ENCODE assay signal across 29 mouse cellular contexts in the genomic region with DNA sequence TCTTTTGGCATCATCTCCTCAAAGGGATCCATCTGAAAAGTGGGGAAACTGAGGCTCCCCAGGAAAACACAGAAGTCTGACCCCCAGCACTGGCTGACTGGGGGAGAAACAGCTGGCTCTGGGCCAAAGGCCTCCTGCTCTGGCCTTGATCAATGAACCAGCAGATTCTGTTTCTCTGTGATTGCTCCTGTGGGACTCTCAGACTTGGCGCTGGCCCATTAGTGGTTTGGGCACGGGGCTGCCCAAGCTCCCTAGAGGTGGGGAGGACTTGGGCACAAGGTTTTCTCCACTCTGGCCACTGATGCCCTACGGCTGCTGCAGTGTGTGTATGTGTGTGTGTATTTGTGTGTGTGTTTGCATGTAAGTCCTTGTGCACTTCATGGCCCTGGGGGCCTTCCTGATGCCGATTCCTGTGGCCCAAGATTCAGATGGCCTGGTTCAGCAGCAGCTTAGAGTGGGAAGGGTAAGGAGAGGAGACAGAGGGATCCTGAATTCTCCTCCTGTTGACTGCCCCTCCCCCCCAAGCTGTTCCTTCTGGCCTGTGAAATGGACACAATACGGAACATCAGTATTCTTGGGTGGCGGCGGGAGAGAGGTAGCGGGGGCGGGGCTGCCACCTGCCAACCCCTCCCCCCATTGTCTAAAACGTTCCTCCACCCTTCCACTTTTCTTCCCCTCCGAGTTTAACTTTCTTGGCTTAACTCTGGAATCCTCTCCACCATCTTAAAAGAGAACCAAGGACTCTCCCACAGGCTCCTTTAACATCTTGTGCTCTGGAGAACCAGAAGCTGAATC. TPM values are rescaled to one million over a fixed set of nuclear protein-coding genes. Genes with fewer than 3 reads are reported as not detected.
A peak's percentile ranks its signal among the peaks of the same experiment; 100 is the strongest.
DNase-seq lines count a peak whose midpoint lies in the region; TF ChIP-seq lines count a peak whose summit lies in the region.
"Had no signal": no experiment of that assay in that cellular context is flagged by ENCODE, and none has a peak within 500 bp of the region (broad histone marks: within the 10 kb centered on the region; RNA-seq: fewer than 3 reads in every experiment).

No protein-coding gene starts in this region.

- no peak for TF ChIP-seq CTCF in cerebellum, adult 2 months (IDR thresholded peaks at IDR 0.05; ENCODE audit: borderline replicate concordance, insufficient read depth, low read depth, low read length)
- TF ChIP-seq CTCF in layer of hippocampus, adult 2 months (conservative IDR thresholded peaks at IDR 0.05) = no peak
- no peak for TF ChIP-seq CTCF in CH12.LX (conservative IDR thresholded peaks at IDR 0.05 in 1 of 2, IDR thresholded peaks at IDR 0.05 in 1 of 2; ENCODE audit: low read depth in 2 of 2, low read length in 2 of 2)
- no peak for TF ChIP-seq CTCF in gastrocnemius, adult 2 months (IDR thresholded peaks at IDR 0.05)

- in situ Hi-C loops in CH12.LX (cut with MboI; ENCODE audit: low pct_ligation_motif_present, low pct_unique_long_range_greater_than_20kb, low sequenced_read_pairs) = loop anchor here (25.0 kb wide), 1 partner anchor 189 kb away; the partner anchor contains the start of genes Plbd2 and Slc8b1

- H3K4me2 ChIP-seq in CH12.LX (ENCODE audit: insufficient read depth, low read depth, poor library complexity, severe bottlenecking) = no peak overlapping the region
- H3K4me2 ChIP-seq: embryonic facial prominence, embryonic 12.5 days; forebrain, embryonic 12.5 days; hindbrain, embryonic 15.5 days; intestine, embryonic 15.5 days; liver, embryonic 15.5 days; lung, embryonic 15.5 days; neural tube, embryonic 13.5 days; stomach, embryonic 15.5 days had no signal

- intact Hi-C loops in gastrocnemius, adult 2 months (cut with DNase I) = no loop called here

- no peaks in the 10 kb centered on the region for H3K9me3 ChIP-seq in CH12.LX (replicated peaks; ENCODE audit: low read length)
- H3K9me3 ChIP-seq: embryonic facial prominence, embryonic 12.5 days; forebrain, embryonic 12.5 days; hindbrain, embryonic 15.5 days; intestine, embryonic 15.5 days; liver, embryonic 15.5 days; lung, embryonic 15.5 days; neural tube, embryonic 13.5 days; stomach, embryonic 15.5 days had no signal

- no peaks in the 10 kb centered on the region for H3K36me3 ChIP-seq in CH12.LX (replicated peaks in 1 of 2; ENCODE audit: control insufficient read depth in 1 of 2, insufficient read depth in 1 of 2, low read length in 1 of 2)
- H3K36me3 ChIP-seq: embryonic facial prominence, embryonic 12.5 days; forebrain, embryonic 12.5 days; hindbrain, embryonic 15.5 days; intestine, embryonic 15.5 days; liver, embryonic 15.5 days; lung, embryonic 15.5 days; neural tube, embryonic 13.5 days; stomach, embryonic 15.5 days had no signal

- H3K27ac ChIP-seq in cerebellum, adult 2 months (ENCODE audit: insufficient read depth, low read length) = no peak overlapping the region
- H3K27ac ChIP-seq in layer of hippocampus, adult 2 months = peak overlapping the region; percentile 14; the same call in 1 of the 2 replicates
- H3K27ac ChIP-seq in CH12.LX (ENCODE audit: insufficient read depth, low read depth) = no peak overlapping the region
- no peak overlapping the region for H3K27ac ChIP-seq in gastrocnemius, adult 2 months
- H3K27ac ChIP-seq: embryonic facial prominence, embryonic 12.5 days; forebrain, embryonic 12.5 days; hindbrain, embryonic 15.5 days; intestine, embryonic 15.5 days; liver, embryonic 15.5 days; lung, embryonic 15.5 days; neural tube, embryonic 13.5 days; stomach, embryonic 15.5 days had no signal

- no peaks in the 10 kb centered on the region for H3K79me2 ChIP-seq in CH12.LX (replicated peaks; ENCODE audit: control insufficient read depth, extremely low read depth, insufficient read depth, poor library complexity, severe bottlenecking)

- H3K4me1 ChIP-seq in cerebellum, adult 2 months (ENCODE audit: control insufficient read depth, insufficient read depth, low read length) = peaks cover 86% of the 10 kb centered on the region
- H3K4me1 ChIP-seq in CH12.LX (ENCODE audit: control insufficient read depth in 1 of 2, insufficient read depth in 2 of 2) = peaks cover 19 to 74% of the 10 kb centered on the region in 2 experiments
- H3K4me1 ChIP-seq: intestine, embryonic 15.5 days; liver, embryonic 15.5 days; lung, embryonic 15.5 days; stomach, embryonic 15.5 days had no signal

- WGBS in cerebellum, adult 2 months = 53% methylated on average over 11 of the region's 11 CpGs

- H3K4me3 ChIP-seq in cerebellum, adult 2 months (replicated peaks; ENCODE audit: insufficient read depth, low read depth, low read length) = no peak overlapping the region
- H3K4me3 ChIP-seq in layer of hippocampus, adult 2 months = no peak overlapping the region
- H3K4me3 ChIP-seq in CH12.LX (replicated peaks in 1 of 3; ENCODE audit: low read depth in 2 of 3, low read length in 2 of 3, poor library complexity in 1 of 3) = no peak overlapping the region
- no peak overlapping the region for H3K4me3 ChIP-seq in gastrocnemius, adult 2 months
- H3K4me3 ChIP-seq: embryonic facial prominence, embryonic 12.5 days; forebrain, embryonic 12.5 days; hindbrain, embryonic 15.5 days; intestine, embryonic 15.5 days; liver, embryonic 15.5 days; lung, embryonic 15.5 days; myocyte; neural tube, embryonic 13.5 days; stomach, embryonic 15.5 days had no signal

- no peak overlapping the region for H3K9ac ChIP-seq in CH12.LX (ENCODE audit: insufficient read depth, low read depth)
- H3K9ac ChIP-seq: embryonic facial prominence, embryonic 12.5 days; forebrain, embryonic 12.5 days; hindbrain, embryonic 15.5 days; intestine, embryonic 15.5 days; liver, embryonic 15.5 days; lung, embryonic 15.5 days; stomach, embryonic 15.5 days had no signal

- DNase-seq in cerebellum, adult 2 months = peak; percentile 8 to 30
- DNase-seq in cerebellum, adult 18-20 months = no peak
- DNase-seq in layer of hippocampus, adult 2 months (ENCODE audit: low spot score in 2 of 2) = no peak
- DNase-seq in layer of hippocampus, adult 8-10 months (ENCODE audit: low spot score in 2 of 2) = no peak
- DNase-seq in CH12.LX (ENCODE audit: extremely low read depth) = no peak
- DNase-seq in ES-CJ7 (ENCODE audit: low read depth, low spot score) = peak; percentile 76
- DNase-seq in frontal cortex, postnatal 36 days (ENCODE audit: low spot score in 2 of 2) = no peak
- no peak for DNase-seq in gastrocnemius, adult 2 months
- DNase-seq: adrenal gland, adult 2 months; kidney, adult 8-10 months; kidney, postnatal 25 days; liver; lung, postnatal 4 days; thymus, adult 2 months; thymus, postnatal 4 days had no signal

- no peak for TF ChIP-seq POLR2A in cerebellum, adult 2 months (IDR thresholded peaks at IDR 0.05; ENCODE audit: borderline replicate concordance, insufficient read depth, low read length)
- TF ChIP-seq POLR2A in CH12.LX (IDR thresholded peaks at IDR 0.05; ENCODE audit: low read depth, low read length) = no peak

- no peak for TF ChIP-seq RAD21 in CH12.LX (IDR thresholded peaks at IDR 0.05; ENCODE audit: low read depth, low read length)

- TF ChIP-seq EP300 in CH12.LX (IDR thresholded peaks at IDR 0.05; ENCODE audit: low read length) = no peak

- dilution Hi-C loops in CH12.LX (cut with MboI; ENCODE audit: extremely low pct_ligation_motif_present, extremely low pct_unique_long_range_greater_than_20kb, low sequenced_read_pairs) = no loop called here

- H3K27me3 ChIP-seq in cerebellum, adult 2 months (ENCODE audit: control insufficient read depth, insufficient read depth, low read length) = no peaks in the 10 kb centered on the region
- no peaks in the 10 kb centered on the region for H3K27me3 ChIP-seq in CH12.LX (replicated peaks)

TF ChIP-seq in CH12.LX, 34 proteins besides CTCF, POLR2A, EP300 and RAD21:
- TF ChIP-seq ELF1 (IDR thresholded peaks at IDR 0.05; ENCODE audit: low read depth, low read length) (no peak), JUN (IDR thresholded peaks at IDR 0.05; ENCODE audit: insufficient read depth, low read depth, low read length) (no peak), USF2 (conservative IDR thresholded peaks at IDR 0.05; ENCODE audit: low read depth, low read length) (no peak), ZKSCAN1 (IDR thresholded peaks at IDR 0.05; ENCODE audit: borderline replicate concordance, low read depth, low read length) (no peak), CHD1 (IDR thresholded peaks at IDR 0.05; ENCODE audit: low read depth, low read length) (no peak), POLR2AphosphoS2 (IDR thresholded peaks at IDR 0.05; ENCODE audit: low read depth, low read length) (no peak), BHLHE40 (IDR thresholded peaks at IDR 0.05; ENCODE audit: low read depth, low read length) (0 out of 2 replicates have a peak, but pooled peaks have one; percentile 27)

RNA-seq across cellular contexts. Expression of gene Dtx1, which starts 10.5 kb away (rescaled TPM):
- polyA plus RNA-seq in cerebellum, adult 2 months (2012; rRNA removed) = 123 and 127 TPM in 2 replicates
- 10 to 100 TPM; 70.9 to 73.9 TPM for total RNA-seq in layer of hippocampus, adult 2 months (2021)
- 10 to 100 TPM; 62.9 to 71.1 (median 66.9) TPM for total RNA-seq in layer of hippocampus, adult 8-10 months (2022)
- total RNA-seq in CH12.LX (2012; rRNA removed) (3.2 and 3.9 TPM in 2 replicates), CH12.LX (2014; rRNA removed) (0.30 and 0.98 TPM in 2 replicates)
- polyA plus RNA-seq in CH12.LX (2012; ENCODE audit: insufficient read length, low read depth) = 2.1 and 2.9 TPM in 2 replicates
- under 1 TPM; 0.45 to 0.54 TPM for total RNA-seq in gastrocnemius, adult 2 months (2021)
- polyA plus RNA-seq: myocyte had no signal

RNA-seq across cellular contexts. Expression of gene Oas2, which starts 48.5 kb away (rescaled TPM):
- 0.41 and 0.80 TPM in 2 replicates for polyA plus RNA-seq in cerebellum, adult 2 months (2012; rRNA removed)
- not detected for total RNA-seq in layer of hippocampus, adult 2 months (2021)
- total RNA-seq in layer of hippocampus, adult 8-10 months (2022) = under 1 TPM; 0.12 to 0.65 (median 0.40) TPM
- total RNA-seq in CH12.LX (2012; rRNA removed) (not detected in 2 replicates), CH12.LX (2014; rRNA removed) (not detected in 2 replicates)
- not detected in 2 replicates for polyA plus RNA-seq in CH12.LX (2012; ENCODE audit: insufficient read length, low read depth)
- total RNA-seq in gastrocnemius, adult 2 months (2021) = under 1 TPM; 0.10 to 0.28 TPM
- polyA plus RNA-seq: myocyte had no signal

RNA-seq across cellular contexts. Expression of gene Rasal1, which starts 52.6 kb away (rescaled TPM):
- 24.7 and 30.5 TPM in 2 replicates for polyA plus RNA-seq in cerebellum, adult 2 months (2012; rRNA removed)
- 10 to 100 TPM; 91.9 to 96.6 TPM for total RNA-seq in layer of hippocampus, adult 2 months (2021)
- 100 to 1,000 TPM in 2 of 4 experiments, 10 to 100 TPM in 2; 84.4 to 112 (median 96.9) TPM for total RNA-seq in layer of hippocampus, adult 8-10 months (2022)
- total RNA-seq in CH12.LX (2012; rRNA removed) (15.6 and 17.7 TPM in 2 replicates), CH12.LX (2014; rRNA removed) (11.7 TPM in 2 replicates)
- polyA plus RNA-seq in CH12.LX (2012; ENCODE audit: insufficient read length, low read depth) = 19.6 and 21.4 TPM in 2 replicates
- total RNA-seq in gastrocnemius, adult 2 months (2021) = not detected
- total RNA-seq: gastrocnemius, adult 18-20 months; gastrocnemius, postnatal 4 days; heart, postnatal 25 days; megakaryocyte-erythroid progenitor cell, adult 5-6 weeks had no signal
- polyA plus RNA-seq: heart, embryonic 14.5 days had no signal

Comparison
In these comparisons a context has a peak if more than half of its experiments do, and no peak if none do; other contexts are left out.
1. DNase-seq: peak in cerebellum, adult 2 months (2 of 2) and ES-CJ7 (single experiment); none in cerebellum, adult 18-20 months (0 of 2), layer of hippocampus, adult 2 months (0 of 2), layer of hippocampus, adult 8-10 months (0 of 2), CH12.LX (single experiment), frontal cortex, postnatal 36 days (0 of 2) and gastrocnemius, adult 2 months (single experiment).
2. RNA of gene Dtx1, which starts 10.5 kb away (total RNA-seq): 70.9 to 73.9 TPM in layer of hippocampus, adult 2 months and 62.9 to 71.1 TPM in layer of hippocampus, adult 8-10 months; 0.30 to 3.9 TPM in CH12.LX and 0.45 to 0.54 TPM in gastrocnemius, adult 2 months; every median in the first group is over 10 times any median in the second.
3. RNA of gene Rasal1, which starts 52.6 kb away (total RNA-seq): 84.4 to 112 TPM in layer of hippocampus, adult 8-10 months, 91.9 to 96.6 TPM in layer of hippocampus, adult 2 months and 11.7 to 17.7 TPM in CH12.LX; not detected in gastrocnemius, adult 2 months; every median in the first group is over 10 times any median in the second.